Mouse (Mus musculus) forebrain, embryonic 15.5 days (tissue): ENCODE measurements around the gene Klf2. TPM values are rescaled to one million over a fixed set of nuclear protein-coding genes. Genes with fewer than 3 reads are reported as not detected.

ENCODE experiments used
- ATAC-seq: fragments of 200-750 bp; cut with Nextera tagmentation; replicated peaks from 2 replicates; pipeline ENCODE4 v1.8.0; 2017; ENCODE audit warnings: mild to moderate bottlenecking, moderate TSS enrichment, moderate library complexity
- H3K27ac ChIP-seq: fragments of 300-500 bp; sonication (generic); replicated peaks from 2 replicates; pipeline ENCODE4 v1.5.1; 2015; ENCODE audit warnings: mild to moderate bottlenecking, inconsistent platforms
- H3K27me3 ChIP-seq: fragments of 300-500 bp; sonication (generic); 2 replicates; pipeline ENCODE4 v1.6.1; 2015; ENCODE audit warnings: inconsistent platforms
- H3K36me3 ChIP-seq: fragments of 300-500 bp; sonication (generic); 2 replicates; pipeline ENCODE4 v1.6.1; 2015; ENCODE audit warnings: mild to moderate bottlenecking, inconsistent platforms
- H3K4me1 ChIP-seq: fragments of 300-500 bp; sonication (generic); 2 replicates; pipeline ENCODE4 v1.6.1; 2015; ENCODE audit warnings: inconsistent platforms
- H3K4me2 ChIP-seq: fragments of 300-500 bp; sonication (generic); replicated peaks from 2 replicates; pipeline ENCODE4 v1.6.1; 2015; ENCODE audit warnings: mild to moderate bottlenecking, inconsistent platforms
- H3K4me3 ChIP-seq: fragments of 300-500 bp; sonication (generic); 2 replicates; pipeline ENCODE4 v1.5.1; 2015; ENCODE audit warnings: mild to moderate bottlenecking, inconsistent platforms
- H3K9ac ChIP-seq: fragments of 300-500 bp; sonication (generic); replicated peaks from 2 replicates; pipeline ENCODE4 v1.6.1; 2015; ENCODE audit warnings: mild to moderate bottlenecking, inconsistent platforms
- H3K9me3 ChIP-seq: fragments of 300-500 bp; sonication (generic); 2 replicates; pipeline ENCODE4 v1.6.1; 2016; ENCODE audit warnings: inconsistent platforms
- WGBS: fragments of 180-500 bp; shearing (Covaris S2); methylation state at CpG from one replicate; pipeline ENCODE4 v1.1.7; 2015; ENCODE audit warnings: mixed read lengths; 5-methylcytosine and 5-hydroxymethylcytosine counted together
- polyA plus RNA-seq: library from polyadenylated mRNA; unstranded; fragments of >200 nt; fragmentation: Nextera tagmentation; extraction: Ambion mirVana; gene quantifications from 2 replicates; pipeline ENCODE4 v1.2.1, GENCODE M21; 2015

The Klf2 gene
- polyA plus RNA-seq, 1 experiment from 2014 or later, result 4.1 TPM

DNA sequence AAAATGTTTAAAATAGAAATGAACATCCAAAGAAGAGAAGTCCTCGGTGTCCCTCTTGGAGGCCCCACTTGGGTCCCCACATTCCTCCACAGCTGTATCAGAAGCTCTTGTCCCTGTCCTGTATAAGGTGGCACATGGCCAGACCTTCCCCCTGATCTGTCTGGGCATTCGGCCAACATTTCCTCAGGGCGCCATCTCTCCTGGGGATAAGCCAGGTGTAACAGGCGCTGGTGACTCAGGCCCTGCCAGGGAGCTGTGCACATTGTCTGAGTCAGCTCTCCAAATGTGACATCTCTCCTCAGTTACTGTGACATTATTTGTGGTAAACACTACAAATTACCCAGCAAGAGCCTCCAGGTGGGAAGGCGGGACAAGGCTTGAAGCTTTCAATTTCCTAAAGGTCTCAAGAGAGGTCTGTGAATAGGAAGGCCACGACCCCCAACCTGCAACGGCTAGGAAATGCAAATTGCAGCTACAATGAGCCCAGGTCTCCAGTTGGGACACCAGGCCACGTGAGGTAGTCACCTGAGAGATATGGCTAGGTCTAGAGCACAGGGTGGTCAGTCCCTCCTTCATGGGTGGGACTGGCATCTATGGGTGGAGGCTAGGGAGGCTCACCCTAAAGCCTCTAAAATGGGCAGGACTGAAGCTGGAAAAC lies 7.9 kb upstream of the Klf2 start:
- Histone ChIP-seq H3K4me3 (no peak overlapping the region), H3K36me3 (no peaks in the 10 kb centered on the region), H3K4me2 (no peak overlapping the region), H3K9me3 (no peaks in the 10 kb centered on the region), H3K27me3 (no peaks in the 10 kb centered on the region), H3K9ac (no peak overlapping the region), H3K27ac (no peak overlapping the region), H3K4me1 (peaks cover 5% of the 10 kb centered on the region; the same call in 1 of the 2 replicates)
- ATAC-seq, result no peak
- 33% methylated on average over 8 of the region's 8 CpGs for WGBS

DNA sequence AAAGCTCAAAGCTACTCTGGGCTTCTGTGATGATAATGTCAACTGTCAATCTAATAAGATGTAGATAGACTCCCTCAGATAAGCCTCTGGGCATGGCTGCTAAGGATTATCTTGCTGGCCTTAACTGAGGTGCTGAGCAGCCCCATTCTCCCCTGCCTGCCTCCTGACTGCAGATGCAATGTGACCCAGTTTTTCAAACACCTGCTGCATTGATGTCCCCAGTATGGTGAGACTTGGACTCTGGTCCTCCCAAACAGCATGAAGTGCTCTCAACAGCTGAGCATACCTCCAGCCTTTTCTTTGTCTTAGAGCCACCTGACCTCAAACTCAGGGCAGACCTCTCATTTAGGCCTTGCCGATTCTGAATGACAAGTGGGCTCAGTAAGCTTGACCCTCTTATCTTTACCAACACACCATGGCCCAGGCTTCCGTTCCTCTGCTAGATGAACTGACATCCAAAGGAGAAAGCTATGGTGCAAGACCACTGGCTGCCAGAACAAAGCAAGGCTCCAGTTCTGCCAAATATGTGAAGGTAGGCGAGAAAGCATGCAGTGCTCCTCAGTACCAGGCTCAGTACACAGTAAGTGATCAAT lies 5.8 kb upstream of the Klf2 start:
- Histone ChIP-seq H3K4me1 (peaks cover 5% of the 10 kb centered on the region; the same call in 1 of the 2 replicates), H3K4me2 (no peak overlapping the region), H3K27me3 (no peaks in the 10 kb centered on the region), H3K36me3 (no peaks in the 10 kb centered on the region), H3K27ac (no peak overlapping the region), H3K9me3 (no peaks in the 10 kb centered on the region), H3K9ac (no peak overlapping the region), H3K4me3 (no peak overlapping the region)
- WGBS, result 91% methylated on average over 3 of the region's 3 CpGs
- no peak for ATAC-seq

GRCm38 (mm10) chr8:72316053-72316695 lies 2.7 kb upstream of the Klf2 start:
- Histone ChIP-seq H3K36me3 (no peaks in the 10 kb centered on the region), H3K9me3 (no peaks in the 10 kb centered on the region), H3K4me2 (no peak overlapping the region), H3K27ac (no peak overlapping the region), H3K9ac (no peak overlapping the region), H3K4me1 (peaks cover 20% of the 10 kb centered on the region), H3K27me3 (peaks cover 27% of the 10 kb centered on the region), H3K4me3 (no peak overlapping the region)
- WGBS, result 10% methylated on average over 10 of the region's 10 CpGs
- no peak for ATAC-seq

GRCm38 (mm10) chr8:72317741-72318301 lies 1.0 kb upstream of the Klf2 start:
- ATAC-seq, result no peak
- WGBS, result 52% methylated on average over 5 of the region's 5 CpGs
- no peak overlapping the region for H3K4me3 ChIP-seq
- no peaks in the 10 kb centered on the region for H3K9me3 ChIP-seq
- peaks cover 44% of the 10 kb centered on the region for H3K27me3 ChIP-seq
- peaks cover 19% of the 10 kb centered on the region for H3K4me1 ChIP-seq
- no peak overlapping the region for H3K4me2 ChIP-seq
- no peaks in the 10 kb centered on the region for H3K36me3 ChIP-seq
- no peak overlapping the region for H3K9ac ChIP-seq
- no peak overlapping the region for H3K27ac ChIP-seq

- H3K27me3 ChIP-seq, result peaks cover 46% of the 10 kb centered on the region
These were observed 564 bp downstream of the Klf2 start for GRCm38 (mm10) chr8:72319397-72319796.

DNA sequence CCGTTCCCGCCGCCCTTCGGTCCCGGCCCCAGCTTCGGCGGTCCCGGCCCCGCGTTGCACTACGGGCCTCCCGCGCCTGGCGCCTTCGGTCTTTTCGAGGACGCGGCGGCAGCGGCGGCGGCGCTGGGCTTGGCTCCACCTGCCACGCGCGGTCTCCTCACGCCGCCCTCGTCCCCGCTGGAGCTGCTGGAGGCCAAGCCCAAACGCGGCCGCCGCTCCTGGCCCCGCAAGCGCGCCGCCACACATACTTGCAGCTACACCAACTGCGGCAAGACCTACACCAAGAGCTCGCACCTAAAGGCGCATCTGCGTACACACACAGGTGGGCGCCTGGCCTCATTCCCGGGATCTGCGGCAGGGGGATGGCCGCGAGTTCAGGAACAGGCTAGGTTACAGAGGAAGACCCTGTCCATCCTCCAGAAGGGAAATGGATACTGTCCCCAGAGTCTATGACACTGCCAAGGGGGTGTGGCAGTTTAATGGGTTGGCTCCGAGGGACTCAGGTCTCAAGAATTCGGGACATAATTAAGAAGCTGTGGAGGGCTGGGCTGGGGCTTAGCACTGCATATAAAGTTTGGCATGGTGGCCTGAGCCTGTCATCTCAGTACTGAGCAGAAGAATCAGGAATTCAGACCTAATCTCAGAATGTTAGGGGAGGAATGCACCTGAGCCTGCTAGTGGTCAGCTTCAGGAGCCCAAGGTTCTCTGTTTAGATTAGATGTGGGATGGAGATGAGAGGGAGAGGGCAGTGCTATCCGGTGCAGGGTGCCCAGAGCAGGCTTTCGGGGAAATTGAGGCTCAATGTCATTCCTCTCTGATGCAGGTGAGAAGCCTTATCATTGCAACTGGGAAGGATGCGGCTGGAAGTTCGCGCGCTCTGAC lies 1.3 kb downstream of the Klf2 start:
- Histone ChIP-seq H3K36me3 (no peaks in the 10 kb centered on the region), H3K4me2 (peak overlapping the region; percentile 90), H3K27ac (no peak overlapping the region), H3K9ac (peak overlapping the region; percentile 29), H3K27me3 (peaks cover 46% of the 10 kb centered on the region), H3K4me1 (peaks cover 19% of the 10 kb centered on the region), H3K4me3 (peak overlapping the region; percentile 59), H3K9me3 (no peaks in the 10 kb centered on the region)
- 5% methylated on average over 55 of the region's 55 CpGs for WGBS
- no peak for ATAC-seq

More at GRCm38 (mm10) chr8:72319397-72319796, 564 bp downstream of the Klf2 start:
- peak overlapping the region; percentile 59 for H3K4me3 ChIP-seq
- peak overlapping the region; percentile 29; the same call in 1 of the 2 replicates for H3K9ac ChIP-seq
- peak; percentile 15 for ATAC-seq
- peaks cover 19% of the 10 kb centered on the region for H3K4me1 ChIP-seq
- H3K9me3 ChIP-seq, result no peaks in the 10 kb centered on the region
- under 1% methylated on average over 38 of the region's 48 CpGs for WGBS
- no peak overlapping the region for H3K27ac ChIP-seq
- H3K36me3 ChIP-seq, result no peaks in the 10 kb centered on the region
- peak overlapping the region; percentile 90 for H3K4me2 ChIP-seq

- 55% methylated on average over 25 of the region's 25 CpGs for WGBS
- Histone ChIP-seq H3K9ac (no peak overlapping the region), H3K27me3 (peaks cover 46% of the 10 kb centered on the region), H3K9me3 (no peaks in the 10 kb centered on the region), H3K4me3 (0 out of 2 replicates have a peak overlapping the region, but pooled peaks have one; percentile 59), H3K4me2 (no peak overlapping the region), H3K4me1 (peaks cover 19% of the 10 kb centered on the region), H3K27ac (no peak overlapping the region), H3K36me3 (no peaks in the 10 kb centered on the region)
- ATAC-seq, result no peak
These were observed 2.2 kb downstream of the Klf2 start for GRCm38 (mm10) chr8:72320803-72321583.

- H3K4me1 ChIP-seq, result peaks cover 19% of the 10 kb centered on the region
- H3K27ac ChIP-seq, result no peak overlapping the region
- H3K9ac ChIP-seq, result no peak overlapping the region
- H3K4me2 ChIP-seq, result no peak overlapping the region
- H3K4me3 ChIP-seq, result no peak overlapping the region
- H3K27me3 ChIP-seq, result peaks cover 46% of the 10 kb centered on the region
- no peak for ATAC-seq
- no peaks in the 10 kb centered on the region for H3K9me3 ChIP-seq
- no peaks in the 10 kb centered on the region for H3K36me3 ChIP-seq
- 93% methylated on average over 20 of the region's 20 CpGs for WGBS
These were observed 3.0 kb downstream of the Klf2 start for GRCm38 (mm10) chr8:72321635-72322441.

DNA sequence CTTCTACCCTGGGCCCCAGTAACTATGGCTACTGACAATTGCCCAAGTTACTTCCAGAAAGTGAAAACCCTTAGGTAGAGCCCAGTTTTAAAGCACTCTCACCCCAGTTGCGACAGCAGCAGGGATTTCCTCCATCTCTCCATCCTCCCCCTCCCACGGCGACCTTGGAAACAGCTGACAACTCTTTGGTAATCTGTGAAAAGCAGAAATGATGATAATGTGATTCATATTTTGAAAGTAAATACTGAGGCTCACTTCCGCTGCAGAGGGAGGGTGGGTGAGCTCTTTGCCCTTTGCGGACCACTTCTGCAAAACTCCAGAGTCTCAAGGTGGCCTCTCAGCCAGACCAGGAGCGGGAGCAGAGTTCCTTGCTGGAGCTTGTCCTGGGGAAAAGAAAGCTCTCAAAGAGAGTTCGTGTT lies 3.6 kb downstream of the Klf2 start:
- H3K27ac ChIP-seq, result no peak overlapping the region
- no peaks in the 10 kb centered on the region for H3K9me3 ChIP-seq
- peaks cover 46% of the 10 kb centered on the region for H3K27me3 ChIP-seq
- H3K4me1 ChIP-seq, result peaks cover 19% of the 10 kb centered on the region
- H3K4me3 ChIP-seq, result no peak overlapping the region
- H3K36me3 ChIP-seq, result no peaks in the 10 kb centered on the region
- H3K4me2 ChIP-seq, result no peak overlapping the region
- ATAC-seq, result no peak
- no peak overlapping the region for H3K9ac ChIP-seq
- WGBS, result 69% methylated on average over 7 of the region's 7 CpGs

DNA sequence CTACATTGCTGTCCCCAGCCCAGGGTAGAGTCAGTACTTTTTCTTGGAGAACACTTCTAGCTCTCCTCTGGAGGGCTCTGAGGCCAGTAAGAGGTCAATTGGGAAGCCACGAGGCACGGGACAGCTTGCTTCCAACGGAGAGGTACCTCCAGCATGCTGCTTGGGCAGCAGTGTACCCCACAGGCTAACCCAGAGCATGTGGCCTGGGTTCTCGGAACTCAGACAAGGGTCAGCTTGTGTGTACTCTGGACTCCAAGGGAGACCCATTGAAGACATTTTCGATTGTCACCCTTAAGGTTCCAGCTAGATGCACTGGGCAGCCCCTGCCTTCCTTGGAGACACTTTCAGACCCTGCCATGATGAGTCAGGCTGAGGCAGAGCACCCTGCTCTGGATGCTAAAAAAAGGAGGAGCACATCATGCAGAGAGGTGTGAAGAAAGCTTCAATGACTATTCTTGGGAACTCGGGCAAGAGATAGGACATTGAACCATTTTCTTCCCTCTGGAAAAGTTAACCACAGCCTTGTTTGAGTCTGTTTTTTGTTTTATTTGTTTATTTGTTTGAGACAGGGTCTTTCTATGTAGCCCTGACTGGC lies 4.4 kb downstream of the Klf2 start:
- WGBS, result 65% methylated on average over 6 of the region's 6 CpGs

More for the DNA sequence above, 4.4 kb downstream of the Klf2 start:
- Histone ChIP-seq H3K4me1 (peaks cover 19% of the 10 kb centered on the region), H3K4me3 (no peak overlapping the region), H3K9ac (no peak overlapping the region), H3K36me3 (no peaks in the 10 kb centered on the region), H3K27me3 (peaks cover 46% of the 10 kb centered on the region), H3K27ac (no peak overlapping the region), H3K4me2 (no peak overlapping the region), H3K9me3 (no peaks in the 10 kb centered on the region)
- no peak for ATAC-seq
